Mouse (Mus musculus) kidney, embryonic 16.5 days (tissue): ENCODE measurements around the gene Drp2. TPM values are rescaled to one million over a fixed set of nuclear protein-coding genes. Genes with fewer than 3 reads are reported as not detected.

Experiments used
- ATAC-seq: fragments of 200-750 bp; cut with Nextera tagmentation; 2 replicates; pipeline ENCODE4 v1.8.0; 2017; ENCODE audit warnings: moderate TSS enrichment; ENCODE audit not compliant: low FRiP score, low TSS enrichment
- H3K27ac ChIP-seq: fragments of 300-500 bp; sonication (generic); 2 replicates; pipeline ENCODE4 v1.5.1; 2014; ENCODE audit warnings: low read length
- H3K27me3 ChIP-seq: fragments of 300-500 bp; sonication (generic); 2 replicates; pipeline ENCODE4 v1.6.1; 2014; ENCODE audit warnings: low read length, control low read depth, mixed read lengths; ENCODE audit not compliant: insufficient read depth
- H3K36me3 ChIP-seq: fragments of 300-500 bp; sonication (generic); 2 replicates; pipeline ENCODE4 v1.6.1; 2014; ENCODE audit warnings: low read length, control low read depth, mixed read lengths; ENCODE audit not compliant: insufficient read depth
- H3K4me1 ChIP-seq: fragments of 300-500 bp; sonication (generic); 2 replicates; pipeline ENCODE4 v1.6.1; 2014; ENCODE audit warnings: low read length, control low read depth, mixed read lengths; ENCODE audit not compliant: insufficient read depth
- H3K4me2 ChIP-seq: fragments of 300-500 bp; sonication (generic); replicated peaks from 2 replicates; pipeline ENCODE4 v1.6.1; 2014; ENCODE audit warnings: low read depth, low read length
- H3K4me3 ChIP-seq: fragments of 300-500 bp; sonication (generic); 2 replicates; pipeline ENCODE4 v1.5.1; 2014; ENCODE audit warnings: mild to moderate bottlenecking, low read length
- H3K9ac ChIP-seq: fragments of 300-500 bp; sonication (generic); replicated peaks from 2 replicates; pipeline ENCODE4 v1.6.1; 2014; ENCODE audit warnings: low read length
- H3K9me3 ChIP-seq: fragments of 300-500 bp; sonication (generic); 2 replicates; pipeline ENCODE4 v1.6.1; 2016; ENCODE audit warnings: low read length, control low read depth
- WGBS: fragments of 180-500 bp; shearing (Covaris S2); extraction: QIAGEN DNeasy Blood & Tissue Kit; methylation state at CpG from one replicate; pipeline ENCODE4 v1.1.7; 2014; 5-methylcytosine and 5-hydroxymethylcytosine counted together
- polyA plus RNA-seq: library from polyadenylated mRNA; unstranded; fragments of >200 nt; fragmentation: Nextera tagmentation; extraction: Ambion mirVana; gene quantifications from 2 replicates; pipeline ENCODE4 v1.2.1, GENCODE M21; 2015

Drp2 gene
- 0.57 and 0.84 TPM in 2 replicates for polyA plus RNA-seq

DNA sequence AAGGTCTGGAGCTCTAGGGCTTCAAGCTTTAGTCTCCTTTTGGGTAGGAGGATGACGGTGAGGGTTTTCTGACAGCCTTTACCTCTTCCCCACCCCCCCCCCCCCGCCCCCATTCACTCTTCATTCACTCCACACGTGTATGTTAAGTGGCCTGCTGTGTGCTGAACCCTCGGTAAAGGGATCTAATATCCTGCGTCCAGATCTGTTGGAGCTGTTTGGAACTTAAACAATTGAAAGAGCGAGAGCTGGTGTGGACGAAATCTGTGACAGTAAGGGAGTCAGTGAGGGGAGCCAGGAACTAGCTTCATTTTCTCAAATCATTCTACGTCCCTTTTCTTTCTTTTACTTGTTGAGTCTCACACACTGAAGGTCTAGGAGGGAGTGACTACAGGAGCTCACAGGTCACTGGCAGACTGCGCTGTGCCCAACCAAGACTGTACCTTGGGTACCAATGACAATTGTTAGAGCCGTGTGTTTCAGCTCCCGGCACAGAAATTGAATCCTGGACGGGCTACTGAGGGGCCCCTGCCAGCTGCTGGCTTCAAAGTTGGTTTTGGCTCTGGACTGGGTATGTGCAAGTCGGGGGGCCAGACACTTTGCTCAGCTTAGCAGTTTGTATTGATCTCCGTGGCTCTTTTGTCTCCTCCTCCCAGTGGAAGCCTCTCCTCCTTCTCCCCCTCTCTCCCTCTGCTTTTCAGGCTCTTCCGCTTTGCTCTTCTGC, at the start of gene Drp2:
Gene Drp2, plus strand, starts transcription at position 689 of the 721 bp plus-strand sequence.
- peak; percentile 51; the same call in 1 of the 2 replicates for ATAC-seq

GRCm38 (mm10) chrX:134359336-134359735, 45.0 kb upstream of the Drp2 start:
- no peak overlapping the region for H3K27ac ChIP-seq
- H3K27me3 ChIP-seq, result no peaks in the 10 kb centered on the region
- H3K9me3 ChIP-seq, result no peaks in the 10 kb centered on the region
- no peak overlapping the region for H3K9ac ChIP-seq
- H3K4me3 ChIP-seq, result no peak overlapping the region
- H3K4me1 ChIP-seq, result no peaks in the 10 kb centered on the region
- ATAC-seq, result no peak
- peaks cover 4% of the 10 kb centered on the region; the same call in 1 of the 2 replicates for H3K36me3 ChIP-seq
- H3K4me2 ChIP-seq, result no peak overlapping the region
- WGBS, result 85% methylated on average over 4 of the region's 4 CpGs

More for the DNA sequence above, at the start of gene Drp2:
- Histone ChIP-seq H3K4me2 (peak within 1 kb of the TSS; percentile 62), H3K4me3 (peak within 1 kb of the TSS; percentile 43), H3K9me3 (no peaks in the 10 kb centered on the region), H3K4me1 (no peaks in the 10 kb centered on the region), H3K27ac (no peak within 1 kb of the TSS), H3K36me3 (no peaks in the 10 kb centered on the region), H3K9ac (peak within 1 kb of the TSS; percentile 31), H3K27me3 (peaks cover 15% of the 10 kb centered on the region; the same call in 1 of the 2 replicates)
- 31% methylated on average over 15 of the region's 15 CpGs for WGBS

- no peak overlapping the region for H3K4me2 ChIP-seq
- no peak overlapping the region for H3K9ac ChIP-seq
- no peaks in the 10 kb centered on the region for H3K27me3 ChIP-seq
- H3K27ac ChIP-seq, result no peak overlapping the region
- ATAC-seq, result no peak
- H3K4me3 ChIP-seq, result no peak overlapping the region
- H3K36me3 ChIP-seq, result peaks cover 4% of the 10 kb centered on the region; the same call in 1 of the 2 replicates
- no peaks in the 10 kb centered on the region for H3K9me3 ChIP-seq
- H3K4me1 ChIP-seq, result no peaks in the 10 kb centered on the region
- WGBS, result 93% methylated on average over 4 of the region's 4 CpGs
Measured at GRCm38 (mm10) chrX:134362156-134362555, 42.2 kb upstream of the Drp2 start.

- no peak overlapping the region for H3K4me2 ChIP-seq
- H3K9me3 ChIP-seq, result no peaks in the 10 kb centered on the region
- H3K4me1 ChIP-seq, result no peaks in the 10 kb centered on the region
- no peak overlapping the region for H3K4me3 ChIP-seq
- WGBS, result 56% methylated on average over 1 of the region's 1 CpGs
- peaks cover 4% of the 10 kb centered on the region; the same call in 1 of the 2 replicates for H3K36me3 ChIP-seq
- no peak for ATAC-seq
- no peaks in the 10 kb centered on the region for H3K27me3 ChIP-seq
- no peak overlapping the region for H3K9ac ChIP-seq
- no peak overlapping the region for H3K27ac ChIP-seq
Measured at GRCm38 (mm10) chrX:134365421-134365820, 38.9 kb upstream of the Drp2 start.

DNA sequence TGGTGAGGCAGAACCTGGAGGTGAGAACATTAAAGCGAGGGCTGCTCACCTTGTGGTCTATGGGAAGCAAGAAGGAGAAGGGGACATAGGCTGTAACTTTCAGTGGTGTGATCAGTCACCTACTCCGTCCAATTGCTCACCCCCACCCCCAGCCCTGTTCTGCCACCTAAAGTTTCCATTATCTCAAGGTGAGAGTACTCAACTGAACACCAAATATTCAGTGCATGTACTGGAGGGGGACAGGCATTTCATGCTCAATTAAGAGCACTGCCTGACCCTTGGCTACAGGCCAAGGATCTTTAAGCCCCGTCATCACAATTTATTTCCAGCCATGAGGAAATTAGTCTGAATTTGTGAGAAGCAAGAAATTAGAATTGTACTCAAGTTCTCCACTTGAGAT, 37.8 kb upstream of the Drp2 start:
- Histone ChIP-seq H3K4me1 (no peaks in the 10 kb centered on the region), H3K27ac (no peak overlapping the region), H3K36me3 (peaks cover 4% of the 10 kb centered on the region; the same call in 1 of the 2 replicates), H3K27me3 (no peaks in the 10 kb centered on the region), H3K4me3 (no peak overlapping the region), H3K4me2 (no peak overlapping the region), H3K9me3 (no peaks in the 10 kb centered on the region), H3K9ac (no peak overlapping the region)
- WGBS, result 67% methylated on average over 3 of the region's 3 CpGs
- ATAC-seq, result no peak

DNA sequence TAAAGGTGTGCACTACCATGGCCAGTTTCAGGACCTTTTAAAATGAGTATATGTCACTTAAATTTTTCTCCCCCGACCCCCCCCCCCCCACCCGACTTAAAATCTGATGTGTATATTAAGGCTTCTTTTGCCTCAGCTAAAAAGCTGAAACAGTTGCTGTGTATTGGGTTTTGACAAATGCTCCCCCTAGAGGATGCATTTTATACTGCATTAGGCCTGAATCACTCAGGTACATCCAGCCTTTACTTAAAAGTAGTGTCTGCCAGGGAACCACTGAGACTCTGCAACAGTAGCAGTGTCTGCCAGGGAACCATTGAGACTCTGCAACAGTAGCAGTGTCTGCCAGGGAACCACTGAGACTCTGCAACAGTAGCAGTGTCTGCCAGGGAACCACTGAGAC, 33.1 kb upstream of the Drp2 start:
- no peaks in the 10 kb centered on the region for H3K4me1 ChIP-seq
- no peak for ATAC-seq
- no peak overlapping the region for H3K4me2 ChIP-seq
- H3K36me3 ChIP-seq, result no peaks in the 10 kb centered on the region
- H3K27me3 ChIP-seq, result peaks cover 5% of the 10 kb centered on the region; the same call in 1 of the 2 replicates
- 18% methylated on average over 1 of the region's 2 CpGs for WGBS
- H3K27ac ChIP-seq, result no peak overlapping the region
- no peak overlapping the region for H3K9ac ChIP-seq
- H3K9me3 ChIP-seq, result no peaks in the 10 kb centered on the region
- H3K4me3 ChIP-seq, result no peak overlapping the region

- Histone ChIP-seq H3K4me1 (no peaks in the 10 kb centered on the region), H3K36me3 (no peaks in the 10 kb centered on the region), H3K4me3 (no peak overlapping the region), H3K4me2 (no peak overlapping the region), H3K9me3 (no peaks in the 10 kb centered on the region), H3K27me3 (peaks cover 5% of the 10 kb centered on the region; the same call in 1 of the 2 replicates), H3K27ac (no peak overlapping the region), H3K9ac (no peak overlapping the region)
- no peak for ATAC-seq
- 80% methylated on average over 1 of the region's 1 CpGs for WGBS
Measured at GRCm38 (mm10) chrX:134374190-134374589, 30.2 kb upstream of the Drp2 start.

GRCm38 (mm10) chrX:134384896-134385295, 19.5 kb upstream of the Drp2 start:
- H3K27ac ChIP-seq, result no peak overlapping the region
- no peak overlapping the region for H3K4me2 ChIP-seq
- no peak overlapping the region for H3K9ac ChIP-seq
- no peaks in the 10 kb centered on the region for H3K36me3 ChIP-seq
- H3K4me1 ChIP-seq, result no peaks in the 10 kb centered on the region
- no peak for ATAC-seq
- WGBS, result 78% methylated on average over 6 of the region's 6 CpGs
- H3K9me3 ChIP-seq, result no peaks in the 10 kb centered on the region
- no peak overlapping the region for H3K4me3 ChIP-seq
- H3K27me3 ChIP-seq, result peaks cover 5% of the 10 kb centered on the region; the same call in 1 of the 2 replicates

- Histone ChIP-seq H3K4me3 (no peak overlapping the region), H3K9ac (no peak overlapping the region), H3K9me3 (no peaks in the 10 kb centered on the region), H3K27ac (no peak overlapping the region), H3K36me3 (no peaks in the 10 kb centered on the region), H3K4me1 (no peaks in the 10 kb centered on the region), H3K27me3 (no peaks in the 10 kb centered on the region; the same call in 1 of the 2 replicates), H3K4me2 (no peak overlapping the region)
- no peak for ATAC-seq
- WGBS, result 59% methylated on average over 2 of the region's 2 CpGs
Measured at GRCm38 (mm10) chrX:134398972-134399371, 5.4 kb upstream of the Drp2 start.

DNA sequence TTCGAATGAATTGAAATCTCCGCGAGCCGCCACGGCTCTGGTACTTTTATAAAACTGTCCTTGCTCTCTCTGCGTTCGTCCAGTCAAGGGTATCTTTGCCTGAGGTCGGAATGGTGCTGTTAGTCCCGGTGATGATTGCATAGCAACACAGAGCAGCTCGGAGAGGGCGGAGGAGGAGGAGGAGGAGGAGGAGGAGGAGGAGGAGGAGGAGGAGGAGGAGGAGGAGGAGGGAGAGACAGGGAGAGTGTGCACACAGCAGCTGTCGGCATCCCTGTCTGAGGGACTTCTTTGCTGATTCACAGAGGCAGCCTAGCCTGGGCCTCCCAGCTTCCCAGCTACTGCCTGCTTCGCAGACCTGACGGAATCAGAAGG, 219 bp downstream of the Drp2 start:
- Histone ChIP-seq H3K9ac (peak overlapping the region; percentile 31; the same call in 1 of the 2 replicates), H3K9me3 (no peaks in the 10 kb centered on the region), H3K4me2 (peak overlapping the region; percentile 62), H3K4me3 (peak overlapping the region; percentile 43), H3K4me1 (no peaks in the 10 kb centered on the region), H3K36me3 (no peaks in the 10 kb centered on the region), H3K27me3 (peaks cover 15% of the 10 kb centered on the region; the same call in 1 of the 2 replicates), H3K27ac (no peak overlapping the region)
- 27% methylated on average over 12 of the region's 14 CpGs for whole genome bisulfite sequencing
- ATAC-seq, result peak; percentile 76; the same call in 1 of the 2 replicates
